Mouse (Mus musculus) liver, embryonic 12.5 days (tissue): ENCODE data around the gene Slit3. TPM values are rescaled to one million over a fixed set of nuclear protein-coding genes. Genes with fewer than 3 reads are reported as not detected.

Source experiments
- ATAC-seq: fragments of 200-750 bp; cut with Nextera tagmentation; 2 replicates; pipeline ENCODE4 v1.8.0; 2017; ENCODE audit warnings: moderate number of reproducible peaks, mild to moderate bottlenecking, moderate library complexity
- H3K27ac ChIP-seq: fragments of 300-500 bp; sonication (generic); 2 replicates; pipeline ENCODE4 v1.5.1; 2016; ENCODE audit warnings: mild to moderate bottlenecking
- H3K27me3 ChIP-seq: fragments of 300-500 bp; sonication (generic); replicated peaks from 2 replicates; pipeline ENCODE4 v1.6.1; 2016; ENCODE audit warnings: mild to moderate bottlenecking, moderate library complexity
- H3K36me3 ChIP-seq: fragments of 300-500 bp; sonication (generic); 2 replicates; pipeline ENCODE4 v1.6.1; 2016; ENCODE audit warnings: mild to moderate bottlenecking, moderate library complexity
- H3K4me1 ChIP-seq: fragments of 300-500 bp; sonication (generic); 2 replicates; pipeline ENCODE4 v1.6.1; 2016
- H3K4me2 ChIP-seq: fragments of 300-500 bp; sonication (generic); 2 replicates; pipeline ENCODE4 v1.6.1; 2016; ENCODE audit warnings: mild to moderate bottlenecking, moderate library complexity
- H3K4me3 ChIP-seq: fragments of 300-500 bp; sonication (generic); 2 replicates; pipeline ENCODE4 v1.5.1; 2016; ENCODE audit warnings: mild to moderate bottlenecking, moderate library complexity
- H3K9ac ChIP-seq: fragments of 300-500 bp; sonication (generic); 2 replicates; pipeline ENCODE4 v1.6.1; 2016; ENCODE audit warnings: mild to moderate bottlenecking, moderate library complexity
- H3K9me3 ChIP-seq: fragments of 300-500 bp; sonication (generic); replicated peaks from 2 replicates; pipeline ENCODE4 v1.6.1; 2016; ENCODE audit warnings: mild to moderate bottlenecking, moderate library complexity
- WGBS: fragments of 180-500 bp; shearing (Covaris S2); methylation state at CpG from one replicate; pipeline ENCODE4 v1.1.7; 2016; ENCODE audit not compliant: insufficient replicate concordance; 5-methylcytosine and 5-hydroxymethylcytosine counted together
- polyA plus RNA-seq: library from polyadenylated mRNA; unstranded; fragments of >200 nt; fragmentation: Nextera tagmentation; extraction: Ambion mirVana; gene quantifications from 2 replicates; pipeline ENCODE4 v1.2.1, GENCODE M21; 2016

The Slit3 gene
- polyA plus RNA-seq, 1 experiment from 2014 or later: 1.6 TPM

- H3K4me1 ChIP-seq: 0 out of 2 replicates have a peak, but pooled peaks cover 3% of the 10 kb centered on the region
- ATAC-seq: no peak
- no peak overlapping the region for H3K4me3 ChIP-seq
- H3K4me2 ChIP-seq: no peak overlapping the region
- WGBS: 51% methylated on average over 7 of the region's 7 CpGs
- no peak overlapping the region for H3K9ac ChIP-seq
- H3K9me3 ChIP-seq: no peaks in the 10 kb centered on the region
- H3K27ac ChIP-seq: no peak overlapping the region
- no peaks in the 10 kb centered on the region for H3K36me3 ChIP-seq
- no peaks in the 10 kb centered on the region for H3K27me3 ChIP-seq
Measured at GRCm38 (mm10) chr11:35378802-35379201, 257.8 kb downstream of the Slit3 start.

DNA sequence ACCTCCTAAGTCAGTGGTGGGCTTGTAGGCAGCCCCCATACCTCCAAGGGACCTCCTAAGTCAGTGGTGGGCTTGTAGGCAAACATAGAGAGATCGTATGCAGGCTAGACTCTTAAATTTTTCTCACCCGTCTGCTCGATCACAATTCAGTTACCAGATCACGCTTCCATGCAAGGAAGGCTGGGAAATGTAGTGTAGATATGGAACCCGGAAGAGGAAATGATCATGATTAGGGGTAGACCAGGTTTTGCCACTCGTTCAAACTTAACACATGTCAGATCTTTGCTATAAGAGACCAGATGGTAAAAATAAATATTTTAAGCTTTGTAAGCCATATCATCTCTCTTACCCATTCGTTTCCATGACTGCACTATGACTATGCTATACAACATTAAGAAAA lies 258.4 kb downstream of the Slit3 start:
- no peak overlapping the region for H3K4me2 ChIP-seq
- 66% methylated on average over 7 of the region's 7 CpGs for WGBS

DNA sequence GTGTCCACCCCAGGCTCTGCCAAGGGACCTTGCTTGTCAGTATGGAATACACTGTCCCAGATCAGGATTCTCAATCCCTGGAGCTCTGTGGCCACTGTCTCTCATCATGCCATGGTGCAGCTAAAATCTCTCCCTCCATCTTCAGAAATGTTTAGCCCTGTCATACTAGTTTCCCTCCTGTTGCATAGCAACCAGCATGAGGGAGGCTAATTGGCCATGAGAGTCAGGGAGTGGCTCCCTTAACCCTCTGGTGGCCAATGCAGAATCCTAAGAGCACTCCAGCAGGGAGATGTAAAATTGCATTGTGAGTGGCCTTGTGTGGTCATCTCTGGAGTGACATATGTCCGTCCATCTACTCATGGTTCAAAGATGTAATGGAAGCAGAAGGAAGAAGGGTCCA lies 259.7 kb downstream of the Slit3 start:
- 50% methylated on average over 1 of the region's 1 CpGs for WGBS
- 0 out of 2 replicates have a peak, but pooled peaks cover 3% of the 10 kb centered on the region for H3K4me1 ChIP-seq
- H3K4me2 ChIP-seq: no peak overlapping the region
- no peaks in the 10 kb centered on the region for H3K9me3 ChIP-seq
- no peak for ATAC-seq
- H3K4me3 ChIP-seq: no peak overlapping the region
- H3K36me3 ChIP-seq: no peaks in the 10 kb centered on the region
- no peak overlapping the region for H3K27ac ChIP-seq
- no peak overlapping the region for H3K9ac ChIP-seq
- no peaks in the 10 kb centered on the region for H3K27me3 ChIP-seq

More for the DNA sequence above, 258.4 kb downstream of the Slit3 start:
- H3K36me3 ChIP-seq: no peaks in the 10 kb centered on the region
- H3K27ac ChIP-seq: no peak overlapping the region
- H3K4me3 ChIP-seq: no peak overlapping the region
- H3K27me3 ChIP-seq: no peaks in the 10 kb centered on the region
- H3K9ac ChIP-seq: no peak overlapping the region
- no peaks in the 10 kb centered on the region for H3K9me3 ChIP-seq
- H3K4me1 ChIP-seq: 0 out of 2 replicates have a peak, but pooled peaks cover 3% of the 10 kb centered on the region
- ATAC-seq: no peak

GRCm38 (mm10) chr11:35385444-35385843 lies 264.4 kb downstream of the Slit3 start:
- Histone ChIP-seq H3K4me1 (no peaks in the 10 kb centered on the region), H3K9me3 (no peaks in the 10 kb centered on the region), H3K27ac (no peak overlapping the region), H3K4me3 (no peak overlapping the region), H3K36me3 (no peaks in the 10 kb centered on the region), H3K27me3 (no peaks in the 10 kb centered on the region), H3K9ac (no peak overlapping the region), H3K4me2 (no peak overlapping the region)
- no peak for ATAC-seq
- WGBS: 13% methylated on average over 3 of the region's 3 CpGs

GRCm38 (mm10) chr11:35387826-35388225 lies 266.8 kb downstream of the Slit3 start:
- WGBS: 72% methylated on average over 10 of the region's 10 CpGs
- Histone ChIP-seq H3K27ac (no peak overlapping the region), H3K4me1 (no peaks in the 10 kb centered on the region), H3K9ac (no peak overlapping the region), H3K27me3 (no peaks in the 10 kb centered on the region), H3K4me3 (no peak overlapping the region), H3K4me2 (no peak overlapping the region), H3K9me3 (no peaks in the 10 kb centered on the region), H3K36me3 (no peaks in the 10 kb centered on the region)
- ATAC-seq: no peak

DNA sequence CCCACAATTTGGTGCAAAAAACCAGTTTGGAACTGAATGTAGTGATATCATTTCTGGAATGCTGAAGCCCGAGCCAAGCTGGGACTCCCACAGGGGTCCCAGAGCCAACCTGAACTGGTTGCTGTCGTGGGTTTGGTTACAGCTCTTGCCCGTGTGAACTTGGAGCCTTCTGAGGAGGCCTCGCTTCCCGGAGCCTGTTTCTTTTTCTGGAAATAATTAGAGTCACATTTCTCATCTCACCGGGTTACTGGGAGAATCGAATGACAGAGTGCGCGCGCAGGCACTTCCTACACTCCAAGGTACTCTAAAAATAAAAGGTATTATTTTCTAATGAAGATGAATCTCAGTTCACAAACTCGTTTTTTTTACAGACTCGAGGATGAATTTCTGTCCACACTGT lies 267.4 kb downstream of the Slit3 start:
- Histone ChIP-seq H3K9me3 (no peaks in the 10 kb centered on the region), H3K27ac (no peak overlapping the region), H3K4me1 (no peaks in the 10 kb centered on the region), H3K4me2 (no peak overlapping the region), H3K9ac (no peak overlapping the region), H3K4me3 (no peak overlapping the region), H3K36me3 (no peaks in the 10 kb centered on the region), H3K27me3 (no peaks in the 10 kb centered on the region)
- no peak for ATAC-seq
- WGBS: 69% methylated on average over 12 of the region's 12 CpGs

GRCm38 (mm10) chr11:35389341-35389740 lies 268.3 kb downstream of the Slit3 start:
- Histone ChIP-seq H3K27me3 (no peaks in the 10 kb centered on the region), H3K36me3 (no peaks in the 10 kb centered on the region), H3K4me3 (no peak overlapping the region), H3K4me2 (no peak overlapping the region), H3K9ac (no peak overlapping the region), H3K9me3 (no peaks in the 10 kb centered on the region), H3K27ac (no peak overlapping the region), H3K4me1 (no peaks in the 10 kb centered on the region)
- ATAC-seq: no peak
- 65% methylated on average over 7 of the region's 7 CpGs for WGBS

DNA sequence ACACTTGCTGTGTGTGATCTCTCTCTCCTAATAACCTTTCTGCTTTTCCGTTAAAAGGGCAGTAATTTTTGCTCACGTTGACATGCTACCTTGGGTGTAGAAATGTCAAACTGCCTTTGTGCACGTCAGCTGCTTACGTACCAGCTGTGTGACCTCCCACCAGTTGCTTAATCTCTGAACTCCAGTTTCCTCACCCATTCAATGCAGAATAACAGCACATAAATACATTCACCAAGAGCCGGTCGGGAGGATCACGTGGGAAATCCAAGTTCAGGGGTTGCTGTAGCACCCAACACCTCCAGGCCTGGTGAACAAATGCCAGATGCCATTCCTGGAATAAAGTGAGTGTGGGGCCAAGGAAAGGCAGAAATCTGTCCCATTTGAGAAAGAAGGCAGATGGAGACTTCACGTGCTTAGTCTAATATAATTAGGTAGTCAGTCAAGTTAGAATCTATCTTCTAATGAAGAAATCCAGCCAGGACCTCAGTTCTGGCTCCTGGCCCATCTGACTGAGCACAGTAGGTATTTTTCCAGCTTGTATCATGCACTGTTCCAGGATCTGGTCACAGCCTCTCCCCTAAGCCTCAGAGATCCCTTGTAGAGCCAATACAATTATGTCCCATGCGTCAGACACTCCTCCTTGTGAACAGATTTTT lies 268.9 kb downstream of the Slit3 start:
- 73% methylated on average over 9 of the region's 9 CpGs for WGBS

DNA sequence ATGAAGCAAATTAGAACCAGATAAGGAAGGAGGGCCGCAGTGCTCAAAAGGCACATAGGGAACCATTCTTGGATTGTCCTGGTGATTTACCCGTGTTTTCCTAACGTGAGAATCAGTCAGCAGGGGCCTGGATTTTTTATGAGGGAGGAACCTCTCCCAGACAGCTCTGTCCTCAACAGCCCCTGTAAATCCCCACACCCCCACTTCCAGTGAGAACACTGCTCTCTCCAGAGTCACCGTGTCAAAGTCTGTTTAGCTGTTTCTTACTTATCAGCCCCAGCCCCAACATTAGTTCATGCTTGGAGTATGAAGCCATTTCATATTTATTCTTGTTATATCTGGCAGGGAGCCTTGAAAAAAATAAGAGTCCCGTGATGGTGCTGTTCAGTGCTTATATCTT lies 272.8 kb downstream of the Slit3 start:
- WGBS: 52% methylated on average over 5 of the region's 5 CpGs
- no peaks in the 10 kb centered on the region for H3K36me3 ChIP-seq
- H3K9me3 ChIP-seq: no peaks in the 10 kb centered on the region
- no peak for ATAC-seq
- H3K27me3 ChIP-seq: no peaks in the 10 kb centered on the region
- H3K4me3 ChIP-seq: no peak overlapping the region
- no peak overlapping the region for H3K4me2 ChIP-seq
- no peak overlapping the region for H3K27ac ChIP-seq
- H3K4me1 ChIP-seq: no peaks in the 10 kb centered on the region
- H3K9ac ChIP-seq: no peak overlapping the region

More for the DNA sequence above, 268.9 kb downstream of the Slit3 start:
- no peak overlapping the region for H3K4me2 ChIP-seq
- H3K27ac ChIP-seq: no peak overlapping the region
- H3K4me3 ChIP-seq: no peak overlapping the region
- no peaks in the 10 kb centered on the region for H3K4me1 ChIP-seq
- H3K9me3 ChIP-seq: no peaks in the 10 kb centered on the region
- no peaks in the 10 kb centered on the region for H3K36me3 ChIP-seq
- no peak for ATAC-seq
- H3K9ac ChIP-seq: no peak overlapping the region
- H3K27me3 ChIP-seq: no peaks in the 10 kb centered on the region

- no peaks in the 10 kb centered on the region for H3K27me3 ChIP-seq
- H3K4me3 ChIP-seq: no peak overlapping the region
- H3K4me2 ChIP-seq: no peak overlapping the region
- H3K36me3 ChIP-seq: no peaks in the 10 kb centered on the region
- no peak overlapping the region for H3K9ac ChIP-seq
- no peak overlapping the region for H3K27ac ChIP-seq
- ATAC-seq: no peak
- no peaks in the 10 kb centered on the region for H3K9me3 ChIP-seq
- no peaks in the 10 kb centered on the region for H3K4me1 ChIP-seq
- WGBS: 51% methylated on average over 8 of the region's 8 CpGs
Measured at GRCm38 (mm10) chr11:35395376-35395775, 274.4 kb downstream of the Slit3 start.

DNA sequence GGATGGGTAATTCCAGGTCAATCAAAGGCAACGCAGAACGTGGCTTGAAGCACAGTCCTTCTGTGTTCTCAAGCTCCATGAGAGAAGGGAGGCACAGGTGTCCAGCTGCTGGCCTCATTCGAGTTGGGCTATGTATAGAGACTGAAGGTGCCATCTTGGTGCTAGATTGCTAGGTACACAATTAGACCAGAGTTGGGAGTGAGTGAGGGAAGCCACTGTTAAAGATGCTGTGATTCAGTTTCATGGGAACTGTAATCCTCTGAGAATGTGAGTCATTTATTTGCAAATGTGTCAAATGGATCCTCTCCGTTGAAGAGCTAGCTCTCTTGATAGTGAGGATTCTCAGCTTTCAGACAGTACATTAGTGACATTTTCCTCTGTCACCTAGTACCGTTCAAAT lies 277.3 kb downstream of the Slit3 start:
- H3K27me3 ChIP-seq: no peaks in the 10 kb centered on the region
- no peaks in the 10 kb centered on the region for H3K36me3 ChIP-seq
- no peaks in the 10 kb centered on the region for H3K9me3 ChIP-seq
- ATAC-seq: no peak
- H3K27ac ChIP-seq: no peak overlapping the region
- H3K4me2 ChIP-seq: no peak overlapping the region
- WGBS: 65% methylated on average over 5 of the region's 5 CpGs
- no peak overlapping the region for H3K4me3 ChIP-seq
- H3K4me1 ChIP-seq: no peaks in the 10 kb centered on the region
- no peak overlapping the region for H3K9ac ChIP-seq

- H3K27ac ChIP-seq: no peak overlapping the region
- H3K9me3 ChIP-seq: no peaks in the 10 kb centered on the region
- H3K27me3 ChIP-seq: 0 out of 2 replicates have a peak, but pooled peaks cover 2% of the 10 kb centered on the region
- ATAC-seq: no peak
- H3K9ac ChIP-seq: no peak overlapping the region
- H3K4me2 ChIP-seq: no peak overlapping the region
- no peaks in the 10 kb centered on the region for H3K4me1 ChIP-seq
- 56% methylated on average over 9 of the region's 9 CpGs for WGBS
- no peak overlapping the region for H3K4me3 ChIP-seq
- no peaks in the 10 kb centered on the region for H3K36me3 ChIP-seq
Measured at GRCm38 (mm10) chr11:35403516-35403915, 282.5 kb downstream of the Slit3 start.

GRCm38 (mm10) chr11:35406045-35406444 lies 285.0 kb downstream of the Slit3 start:
- no peak overlapping the region for H3K27ac ChIP-seq
- no peak overlapping the region for H3K9ac ChIP-seq

More at GRCm38 (mm10) chr11:35406045-35406444, 285.0 kb downstream of the Slit3 start:
- no peaks in the 10 kb centered on the region for H3K4me1 ChIP-seq
- WGBS: 49% methylated on average over 3 of the region's 3 CpGs
- no peak for ATAC-seq
- no peak overlapping the region for H3K4me3 ChIP-seq
- H3K36me3 ChIP-seq: no peaks in the 10 kb centered on the region
- H3K4me2 ChIP-seq: no peak overlapping the region
- H3K27me3 ChIP-seq: 0 out of 2 replicates have a peak, but pooled peaks cover 2% of the 10 kb centered on the region
- H3K9me3 ChIP-seq: no peaks in the 10 kb centered on the region
